Mouse (Mus musculus) regulatory T cell (primary cell): ENCODE results near the gene Agbl1.
"Not testable (repeated sequence)": the region's sequence is repeated elsewhere in the genome, so short reads cannot be mapped to it uniquely, and the experiment has no call there.

Experiments
- in situ Hi-C: fragments of 300-600 bp; cut with MboI, MseI; formaldehyde crosslinking; loops from one replicate; pipeline ENCODE4 v1.15.1; 2025; ENCODE audit warnings: high pct_unique_total_duplicates

The Agbl1 gene

GRCm38 (mm10) chr7:76560564-76561258, 331.0 kb downstream of the Agbl1 start:
- in situ Hi-C loops = no loop called here

GRCm38 (mm10) chr7:76562506-76562905, 332.8 kb downstream of the Agbl1 start:
- in situ Hi-C loops = no loop called here

- in situ Hi-C loops = no loop called here
Observed at GRCm38 (mm10) chr7:76594566-76595079, 364.9 kb downstream of the Agbl1 start.

DNA sequence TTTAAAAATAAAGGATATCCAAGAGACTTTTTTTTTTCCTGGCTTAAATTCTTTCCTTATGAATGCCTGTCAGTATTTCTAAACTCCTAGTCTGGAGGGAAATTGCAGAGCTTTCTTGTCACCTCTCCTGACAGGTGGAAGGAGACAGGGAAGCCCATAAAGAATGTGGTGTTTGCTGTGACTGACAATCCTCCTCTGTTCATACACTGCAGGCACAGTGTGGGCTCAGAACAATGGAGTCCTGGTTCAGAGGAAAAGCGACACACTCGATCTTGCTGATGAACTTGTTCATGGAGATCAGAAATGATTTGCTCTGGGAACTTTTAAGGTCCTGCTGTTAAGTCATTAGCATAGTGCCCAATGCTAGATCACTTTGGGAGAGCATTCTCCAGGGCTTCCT, 368.1 kb downstream of the Agbl1 start:
- in situ Hi-C loops = no loop called here

- in situ Hi-C loops = no loop called here
Observed at GRCm38 (mm10) chr7:76600050-76600690, 370.5 kb downstream of the Agbl1 start.

DNA sequence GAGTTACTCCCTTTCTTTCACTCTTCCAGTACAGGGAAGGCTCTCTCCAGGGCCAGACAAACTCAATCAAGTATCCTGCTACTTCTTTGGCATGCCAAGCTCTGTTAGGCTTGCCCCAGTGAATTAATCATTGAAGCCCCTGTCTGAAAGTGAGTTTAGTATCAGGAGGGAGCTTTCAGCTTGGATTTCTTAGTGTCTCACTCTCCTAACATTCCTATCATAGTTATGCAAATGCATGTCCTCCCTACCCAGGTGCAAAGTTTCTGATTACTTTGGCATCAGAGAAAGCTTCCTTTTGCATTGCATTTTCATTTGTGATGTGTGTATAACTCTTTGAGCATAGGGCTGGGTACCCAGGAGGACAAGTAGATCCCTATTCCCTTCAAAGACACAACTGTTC, 399.8 kb downstream of the Agbl1 start:
- in situ Hi-C loops = no loop called here

DNA sequence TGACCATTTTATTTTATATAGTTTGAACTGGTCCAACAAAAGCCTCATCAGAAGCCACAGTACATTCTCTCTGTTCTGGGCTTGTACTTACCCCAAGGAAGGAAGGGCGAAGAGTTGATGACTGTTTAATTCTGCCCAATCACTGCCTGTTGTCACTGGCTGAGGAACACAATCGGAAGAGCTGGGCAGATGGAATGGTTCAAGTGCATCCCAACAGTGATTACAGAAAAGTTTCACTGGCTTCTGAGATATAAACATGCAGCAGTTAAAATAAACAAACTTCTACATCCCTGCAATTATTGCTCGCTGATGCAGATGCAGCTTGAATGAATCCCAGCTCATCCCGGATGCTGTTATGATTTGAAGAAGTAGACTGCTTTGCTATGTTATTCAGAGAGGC, 421.3 kb downstream of the Agbl1 start:
- in situ Hi-C loops = no loop called here

DNA sequence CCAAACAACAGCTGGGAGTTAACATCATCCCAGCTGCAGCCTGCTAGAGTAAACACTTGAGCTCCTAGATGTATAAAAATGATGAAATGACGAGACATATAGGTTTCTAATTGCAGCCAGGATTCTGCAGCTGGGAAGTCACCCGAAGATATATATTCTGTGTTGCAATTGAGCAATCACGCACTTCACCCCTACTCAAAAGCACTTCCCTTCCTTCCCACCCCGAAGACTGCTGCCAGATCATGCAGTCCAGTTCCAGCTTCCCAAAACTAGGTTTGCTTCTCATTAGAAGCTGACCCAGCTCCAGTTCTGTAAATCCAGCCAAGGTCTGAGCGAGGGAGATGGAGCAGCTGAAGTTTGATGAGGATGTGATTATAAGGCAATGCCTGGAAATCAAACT, 431.4 kb downstream of the Agbl1 start:
- in situ Hi-C loops = no loop called here

- in situ Hi-C loops = no loop called here
Observed at GRCm38 (mm10) chr7:76674856-76675255, 445.2 kb downstream of the Agbl1 start.

DNA sequence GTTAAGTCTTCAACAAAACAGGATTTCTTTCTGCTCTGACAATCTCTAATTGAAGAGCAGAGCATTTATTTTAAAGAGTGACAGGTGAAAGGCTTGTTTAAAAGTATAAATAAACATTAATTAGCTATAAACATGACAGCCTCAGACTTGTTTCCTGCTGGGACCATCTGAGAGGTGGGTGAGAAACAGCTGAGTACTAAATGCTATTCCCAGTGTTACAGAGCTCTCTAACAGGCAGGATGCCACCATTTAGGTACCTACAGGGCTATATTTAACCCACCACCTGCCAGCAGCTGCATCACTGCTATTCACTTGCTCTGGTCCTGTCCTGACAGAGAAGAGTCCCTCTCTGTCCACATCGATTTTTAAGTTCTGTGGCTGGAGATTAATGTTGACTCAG, 471.5 kb downstream of the Agbl1 start:
- in situ Hi-C loops = no loop called here

DNA sequence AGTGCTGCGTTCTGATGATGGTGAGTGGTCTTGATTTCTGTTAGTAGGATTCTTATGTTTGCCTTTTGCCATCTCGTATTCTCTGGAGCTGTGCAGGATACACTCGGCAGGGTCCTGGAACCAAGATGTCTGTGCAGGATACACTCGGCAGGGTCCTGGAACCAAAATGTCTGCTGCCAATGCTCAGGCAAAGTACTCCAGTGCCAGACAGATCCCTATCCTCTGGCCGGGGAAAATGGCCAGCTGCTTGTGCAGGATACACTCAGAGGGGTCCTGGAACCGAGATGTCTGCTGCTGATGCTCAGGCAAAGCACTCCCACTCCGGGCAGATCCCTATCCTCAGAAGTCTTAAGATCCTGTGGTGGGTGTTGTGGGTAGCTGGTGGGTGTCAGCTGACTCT, 502.5 kb downstream of the Agbl1 start:
- in situ Hi-C loops = not testable (repeated sequence)

DNA sequence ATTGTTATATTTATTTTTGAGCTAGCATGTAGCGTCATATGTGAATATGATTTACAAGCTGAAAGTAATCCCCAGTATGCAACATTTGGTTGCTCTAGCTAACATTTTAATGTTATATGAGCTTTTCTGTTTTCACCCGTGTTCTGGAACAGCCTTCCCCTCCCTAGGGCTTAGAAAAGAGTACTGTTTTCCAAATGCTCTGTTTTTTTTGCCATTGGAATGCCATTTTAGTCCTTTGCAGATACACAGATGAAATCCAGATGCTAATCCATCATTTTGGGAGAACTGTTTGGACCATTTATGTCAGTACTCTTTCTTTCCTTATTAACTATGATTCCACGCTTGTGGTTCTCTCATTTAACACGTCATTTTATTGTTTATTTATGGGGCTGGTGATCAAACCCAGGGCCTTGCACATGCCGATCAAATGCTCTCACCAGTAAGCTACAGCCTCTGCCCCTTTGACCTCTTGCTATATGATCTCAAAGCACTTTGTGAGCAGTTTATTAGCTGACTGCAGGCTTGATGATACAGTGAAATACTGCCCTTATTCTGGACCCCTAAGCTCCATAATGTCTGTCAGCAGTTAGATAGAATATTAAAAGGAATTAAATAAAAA, 547.7 kb downstream of the Agbl1 start:
- in situ Hi-C loops = no loop called here

GRCm38 (mm10) chr7:76780446-76780845, 550.8 kb downstream of the Agbl1 start:
- in situ Hi-C loops = no loop called here

DNA sequence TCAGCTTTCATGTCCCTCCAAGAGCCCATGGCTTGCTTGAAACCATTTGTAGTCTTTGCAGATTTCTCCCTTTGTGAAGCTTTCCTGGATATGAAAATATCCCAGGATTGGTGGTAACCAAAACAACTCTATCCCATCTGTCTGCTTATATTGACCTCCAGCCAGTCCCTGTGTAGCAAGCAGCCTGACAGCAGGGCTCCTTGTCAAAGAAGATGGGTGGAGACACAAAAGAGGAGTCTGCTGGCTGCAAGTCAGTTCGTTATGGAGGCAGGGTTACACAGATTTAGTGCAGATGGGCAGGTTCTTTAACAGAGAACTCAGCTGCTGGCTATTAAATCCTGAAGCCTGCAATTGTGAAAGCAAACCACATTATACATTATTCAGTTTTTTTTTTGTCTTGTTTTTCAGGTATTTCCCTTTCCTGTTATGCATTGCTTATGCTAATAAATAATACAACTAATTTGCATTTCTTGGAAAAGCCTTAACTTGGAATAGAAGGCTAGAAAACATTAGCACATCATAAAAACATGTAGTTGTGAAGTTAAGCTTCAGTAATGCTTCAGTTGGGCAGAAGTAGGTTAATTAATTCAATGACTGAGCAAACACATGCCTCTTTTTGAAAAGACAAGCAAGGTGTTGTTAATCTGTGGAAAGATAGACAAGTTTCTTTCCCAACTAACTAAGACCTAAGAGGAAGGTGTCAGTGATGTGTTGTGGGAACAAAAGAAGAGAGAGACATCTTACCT, 559.0 kb downstream of the Agbl1 start:
- in situ Hi-C loops = no loop called here

DNA sequence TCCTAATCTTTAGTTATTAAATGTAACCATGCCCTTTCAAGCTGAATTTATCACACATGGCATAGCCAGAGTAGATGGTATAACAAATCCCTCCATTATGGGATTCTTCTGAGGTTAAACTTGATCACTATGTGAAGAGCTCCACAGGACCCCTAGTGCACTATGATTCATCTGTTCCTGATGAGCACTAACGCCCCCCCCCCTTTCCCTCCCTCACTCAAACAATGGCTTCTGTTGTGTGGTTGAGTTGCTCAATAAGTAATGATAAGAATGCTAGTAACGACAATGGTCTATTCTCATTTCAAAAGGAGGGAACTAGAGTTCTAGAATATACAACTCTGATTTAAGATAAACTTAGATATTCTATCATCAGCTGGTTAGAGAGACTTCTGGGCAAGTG, 560.4 kb downstream of the Agbl1 start:
- in situ Hi-C loops = no loop called here

DNA sequence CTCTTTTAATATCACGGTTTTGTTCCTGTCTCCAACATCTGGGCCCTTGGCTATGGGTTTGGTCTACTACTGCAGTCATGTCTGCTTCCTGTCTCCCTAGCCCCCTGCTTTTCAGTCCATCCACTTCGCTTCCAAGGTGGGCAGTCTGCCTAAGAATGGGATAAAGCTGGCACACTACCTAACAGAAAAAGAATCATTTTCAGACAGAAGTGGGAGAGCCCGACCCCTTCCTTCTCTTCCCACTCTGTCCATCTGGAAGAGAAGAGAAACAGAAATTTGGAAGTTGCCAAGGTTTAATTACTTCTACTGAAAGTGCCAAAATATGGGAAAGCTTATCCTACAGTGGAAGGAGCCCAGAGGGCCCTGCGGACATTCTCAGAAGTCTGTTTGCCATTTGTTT, 561.6 kb downstream of the Agbl1 start:
- in situ Hi-C loops = no loop called here

DNA sequence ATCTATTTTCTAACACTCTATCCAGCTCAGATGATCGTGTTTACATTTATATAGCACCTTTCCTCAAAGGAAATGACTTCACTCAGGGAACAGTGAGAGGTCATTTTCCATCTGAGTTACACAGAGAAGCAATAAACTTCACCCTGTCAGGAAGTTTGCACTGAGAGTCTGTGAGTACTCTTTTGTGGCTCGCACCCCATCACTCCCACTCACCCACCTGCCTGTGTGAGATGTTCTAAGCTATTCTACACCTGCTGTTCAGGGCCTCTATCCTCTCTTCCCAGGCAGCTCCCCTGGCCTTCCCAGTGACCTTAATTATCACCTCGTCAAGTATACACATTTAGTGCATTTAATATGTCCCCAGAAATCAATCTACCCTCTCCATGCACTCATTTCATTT, 580.3 kb downstream of the Agbl1 start:
- in situ Hi-C loops = no loop called here

- in situ Hi-C loops = no loop called here
Observed at GRCm38 (mm10) chr7:76820571-76820970, 590.9 kb downstream of the Agbl1 start.

DNA sequence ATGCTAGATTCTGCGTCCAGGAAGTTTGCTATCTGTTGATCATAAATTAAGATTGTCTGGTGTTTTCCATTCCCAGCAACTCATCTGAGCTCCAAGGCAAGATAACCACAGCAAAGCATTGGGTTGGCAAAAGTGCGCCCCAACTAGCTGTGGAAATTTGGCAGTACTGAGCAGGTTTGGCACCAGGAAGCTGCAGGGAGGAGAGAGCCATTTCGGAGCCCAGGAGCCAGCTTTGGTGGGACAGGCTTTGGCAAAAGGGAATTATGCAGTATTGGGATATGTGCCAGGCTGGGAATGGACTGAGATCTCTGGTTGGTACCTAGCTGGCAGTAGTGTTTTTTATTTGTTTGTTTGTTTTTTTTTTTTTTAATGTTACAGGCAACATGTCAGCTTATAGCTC, 612.5 kb downstream of the Agbl1 start:
- in situ Hi-C loops = loop anchor here (5.0 kb wide), 1 partner anchor 305 kb away; no protein-coding TSS in a partner anchor

DNA sequence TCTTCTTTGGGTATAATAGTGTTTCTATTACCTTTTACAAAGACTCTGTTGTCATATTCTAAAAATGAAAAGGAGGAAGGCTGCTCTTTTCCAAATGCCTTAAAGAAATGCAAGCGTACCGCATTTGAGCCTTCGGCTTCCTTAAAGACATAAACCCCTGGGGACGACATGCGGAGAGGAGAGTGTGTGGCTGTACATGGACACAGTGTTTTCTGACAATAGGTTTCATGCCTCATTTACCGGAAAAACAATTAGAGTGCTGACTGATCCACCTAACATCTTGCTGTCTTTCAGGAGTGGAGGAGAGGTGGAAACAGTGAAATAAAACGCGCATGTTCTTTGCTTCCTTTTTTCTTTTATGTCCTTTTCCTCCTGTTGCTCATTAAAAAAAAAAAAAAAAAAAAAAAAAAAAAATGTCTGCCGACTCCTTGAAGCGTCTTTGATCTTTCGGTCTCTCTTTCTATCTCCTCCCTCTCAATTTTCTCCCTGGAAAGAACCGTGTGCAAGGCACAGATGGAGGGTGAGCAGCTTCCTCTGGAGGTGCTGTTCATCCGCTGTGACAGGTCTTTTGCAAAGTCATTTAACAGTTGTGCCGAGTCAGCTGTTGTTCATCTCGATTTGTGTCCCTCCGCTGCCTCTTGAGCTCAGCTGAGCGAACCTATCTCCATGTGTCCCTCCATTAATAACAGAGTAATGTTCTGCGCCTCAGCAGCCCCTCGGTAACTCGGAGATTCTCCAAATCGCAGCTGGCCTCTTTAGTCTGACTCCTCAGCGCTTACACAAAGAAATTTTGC, 659.9 kb downstream of the Agbl1 start:
- in situ Hi-C loops = no loop called here

DNA sequence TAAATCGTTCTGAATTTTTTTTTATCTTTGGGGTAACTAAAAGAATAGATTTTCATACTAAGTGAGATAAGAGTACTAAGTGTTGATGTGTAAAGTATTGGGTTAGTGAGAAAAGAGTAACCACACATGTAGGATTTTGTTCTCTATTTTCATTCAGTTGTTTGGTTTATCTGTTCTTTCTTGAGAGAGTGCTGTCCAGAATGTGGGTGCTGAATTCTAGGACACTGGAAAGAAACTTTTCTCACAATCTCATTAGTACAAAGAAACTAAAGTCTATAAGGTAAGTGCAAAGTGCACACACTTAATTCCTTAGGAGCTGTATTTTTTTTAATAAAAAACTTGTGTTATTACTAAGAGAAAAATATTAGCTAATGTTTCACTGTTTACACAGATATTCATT, 674.4 kb downstream of the Agbl1 start:
- in situ Hi-C loops = no loop called here
